Mouse (Mus musculus) heart, adult 9 months (tissue): ENCODE measurements around the gene Dcbld1.
"Not testable (repeated sequence)": the region's sequence is repeated elsewhere in the genome, so short reads cannot be mapped to it uniquely, and the experiment has no call there.

Source experiments
- DNase-seq, 2 experiments: peaks; one replicate each; pipeline ENCODE4 v3.0.0; 2022; ENCODE audit warnings: low spot score in 2 of 2

Dcbld1 gene

DNA sequence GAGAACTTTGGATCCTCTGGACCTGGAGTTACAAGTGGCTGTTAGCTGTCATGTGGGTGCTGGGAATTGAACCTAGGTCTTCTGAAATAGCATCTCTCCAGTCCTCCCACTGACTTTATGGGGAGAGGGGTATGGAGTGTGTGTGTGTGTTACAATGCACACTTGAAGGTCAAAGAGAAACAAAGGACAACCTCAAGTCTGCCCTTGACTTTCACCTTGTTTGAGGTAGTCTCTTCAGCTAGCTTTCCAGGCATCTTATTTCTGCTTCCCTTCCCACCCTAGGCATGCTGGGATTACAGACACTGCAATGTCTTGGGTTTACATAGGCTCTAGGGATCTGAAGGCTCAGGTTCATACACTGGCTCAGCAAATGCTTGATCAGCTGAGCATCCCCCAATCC is 68.9 kb downstream of the Dcbld1 start:
- no peak for DNase-seq

DNA sequence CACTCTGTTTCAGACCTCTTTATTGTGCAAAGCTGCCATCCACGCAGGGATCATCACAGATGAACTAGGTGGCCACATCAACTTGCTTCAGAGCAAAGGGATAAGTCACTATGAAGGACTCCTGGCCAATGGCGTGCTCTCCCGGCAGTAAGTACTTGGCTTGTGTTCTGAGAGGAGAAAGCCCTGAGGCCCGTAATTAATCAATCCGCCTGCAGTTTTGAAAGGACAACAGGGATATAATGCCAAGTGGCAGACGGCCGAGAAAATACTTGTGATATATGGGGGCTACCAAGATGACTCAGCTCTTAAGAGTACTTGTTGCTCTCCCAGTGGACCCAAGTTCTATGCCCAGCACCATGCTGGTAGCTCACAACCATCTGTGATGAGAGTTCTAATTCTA is 71.2 kb downstream of the Dcbld1 start:
- DNase-seq, result no peak

DNA sequence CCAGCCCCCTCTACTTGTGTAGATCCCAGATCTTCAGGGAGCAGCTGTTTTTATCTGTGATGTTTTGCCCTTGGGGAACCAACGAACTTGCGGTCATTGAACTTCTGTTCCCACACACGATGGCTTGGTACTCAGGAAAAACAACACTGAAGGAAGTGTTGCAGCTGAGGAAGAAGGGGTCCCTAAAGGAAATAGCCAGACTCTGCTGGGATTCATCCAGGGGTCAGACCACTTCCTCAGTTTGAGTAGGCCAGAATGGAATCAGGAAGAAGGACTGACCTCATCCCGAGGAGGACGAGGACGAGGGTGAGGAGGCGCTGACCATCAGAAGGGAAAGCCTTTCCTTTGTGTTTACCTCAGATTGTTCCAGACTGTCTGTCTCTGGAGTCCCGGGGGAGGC is 75.8 kb downstream of the Dcbld1 start:
- DNase-seq, result peak; percentile 80 to 93

DNA sequence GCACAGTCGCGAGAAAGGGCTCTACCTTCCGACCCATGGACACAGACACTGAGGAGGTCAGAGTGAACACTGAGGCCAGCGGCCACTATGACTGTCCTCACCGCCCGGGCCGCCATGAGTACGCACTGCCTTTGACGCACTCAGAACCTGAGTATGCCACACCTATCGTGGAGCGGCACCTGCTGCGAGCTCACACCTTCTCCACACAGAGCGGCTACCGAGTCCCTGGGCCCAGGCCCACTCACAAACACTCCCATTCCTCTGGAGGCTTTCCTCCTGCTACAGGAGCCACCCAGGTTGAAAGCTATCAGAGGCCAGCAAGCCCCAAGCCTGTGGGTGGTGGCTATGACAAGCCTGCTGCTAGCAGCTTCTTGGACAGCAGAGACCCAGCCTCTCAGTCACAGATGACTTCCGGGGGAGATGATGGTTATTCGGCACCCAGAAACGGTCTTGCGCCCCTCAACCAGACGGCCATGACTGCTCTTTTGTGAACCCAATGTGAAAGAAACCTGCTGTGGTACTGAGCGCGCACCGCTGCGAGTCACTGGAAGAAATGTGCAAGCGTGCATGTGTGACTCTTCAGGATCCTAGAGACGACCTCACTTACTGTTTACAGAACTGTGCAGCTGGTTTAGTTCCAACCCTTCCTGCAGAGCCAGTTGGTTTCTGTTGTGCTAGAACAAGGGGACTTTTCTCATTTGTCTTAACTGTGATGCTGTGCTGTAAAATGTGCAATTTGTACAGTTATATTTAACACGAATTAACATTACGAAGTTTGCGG is 86.3 kb downstream of the Dcbld1 start:
- no peak for DNase-seq

DNA sequence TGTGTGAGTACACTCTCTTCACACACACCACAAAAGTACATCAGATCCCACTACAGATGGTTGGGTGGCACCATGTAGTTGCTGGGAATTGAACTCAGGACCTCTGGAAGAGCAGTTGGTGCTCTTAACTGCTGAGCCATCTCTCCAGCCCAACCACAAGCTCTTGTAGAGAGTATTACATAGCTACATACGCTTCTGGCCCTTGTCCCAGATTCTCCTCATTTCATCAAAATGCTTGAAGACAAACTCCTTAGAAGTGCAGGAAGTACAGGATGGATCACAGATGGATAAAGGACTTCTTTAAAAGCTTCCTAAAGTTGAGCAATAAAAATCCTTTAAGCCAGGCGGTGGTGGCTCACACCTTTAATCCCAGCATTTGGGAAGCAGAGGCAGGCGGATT is 88.5 kb downstream of the Dcbld1 start:
- DNase-seq, result no peak

DNA sequence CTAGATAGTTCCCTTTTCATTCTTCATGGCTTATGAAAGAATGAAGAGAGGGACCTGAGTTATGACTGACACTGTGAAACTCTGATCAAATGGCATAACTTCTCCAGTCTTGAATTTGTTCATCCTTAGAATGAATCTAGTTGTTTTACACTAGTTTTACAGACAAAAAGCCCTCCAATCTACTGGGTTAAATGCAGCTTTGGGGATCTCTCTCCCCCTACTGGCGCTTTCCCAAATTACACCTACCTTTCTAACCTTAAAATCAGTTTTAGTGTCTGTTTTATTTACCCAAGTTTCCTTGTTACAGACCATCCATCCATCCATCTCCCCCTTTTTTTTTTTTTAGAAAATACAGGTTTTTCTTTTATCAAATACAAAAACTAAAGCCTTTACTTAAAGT is 97.6 kb downstream of the Dcbld1 start:
- DNase-seq, result peak; percentile 15 to 35

DNA sequence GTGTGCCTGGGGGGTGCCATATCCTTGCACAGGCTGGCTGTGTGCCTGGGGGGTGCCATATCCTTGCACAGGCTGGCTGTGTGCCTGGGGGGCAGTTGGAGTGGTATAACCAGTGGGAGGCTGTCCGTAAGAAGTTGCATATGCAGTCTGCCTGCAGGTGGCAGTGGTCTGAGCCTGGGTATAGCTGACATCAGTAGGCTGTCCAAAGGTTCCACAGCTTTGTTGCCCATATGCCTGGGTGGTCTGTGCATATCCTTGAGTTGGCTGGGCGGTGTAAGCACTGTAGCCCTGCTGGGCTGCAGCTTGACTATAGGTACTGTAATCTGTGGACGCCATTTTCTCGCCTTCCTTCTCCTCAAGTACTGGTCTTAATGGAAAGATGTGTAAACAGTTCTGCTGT is 109.9 kb downstream of the Dcbld1 start:
- DNase-seq, result not testable (repeated sequence)

DNA sequence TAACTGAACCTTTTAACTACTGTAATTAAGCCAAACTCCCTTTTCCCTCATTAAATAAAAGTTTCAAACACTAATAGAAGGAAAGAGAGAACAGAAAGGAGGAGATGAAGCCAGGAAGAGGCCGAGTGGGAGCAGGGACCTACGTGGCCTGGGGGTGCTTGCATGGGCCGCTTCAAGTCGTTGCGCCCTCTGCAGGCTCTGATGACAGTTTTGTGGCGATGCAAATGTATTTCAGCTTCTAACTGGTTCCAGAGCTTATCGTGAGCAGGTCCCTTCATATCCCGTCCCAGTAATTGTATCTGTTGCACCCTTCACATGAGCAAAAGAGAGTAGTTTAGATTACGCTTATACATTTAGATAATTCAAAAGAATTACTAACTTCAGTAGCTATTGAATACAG is 119.8 kb downstream of the Dcbld1 start:
- no peak for DNase-seq

DNA sequence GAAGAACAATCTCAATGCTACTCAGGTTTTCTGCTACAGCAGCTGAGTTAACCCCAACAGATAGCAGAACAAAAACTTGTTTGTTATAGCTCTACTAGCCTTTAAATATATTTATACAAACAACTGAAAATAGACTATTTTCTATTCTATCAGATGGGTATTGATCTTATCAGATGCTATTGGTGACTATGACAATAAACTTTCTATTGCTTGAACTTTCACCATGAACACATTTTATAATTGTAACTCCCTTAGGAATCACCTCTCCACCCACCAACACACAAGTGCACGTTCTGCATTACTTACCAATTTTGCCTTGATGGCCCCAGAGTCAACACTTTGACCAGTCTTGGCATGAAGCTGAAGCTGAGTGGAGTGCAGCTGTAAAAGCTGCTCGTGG is 125.0 kb downstream of the Dcbld1 start, which contains the start of gene Gm26741:
Gene Gm26741, plus strand, starts transcription at position 301 of the 400 bp plus-strand sequence.
- no peak for DNase-seq

DNA sequence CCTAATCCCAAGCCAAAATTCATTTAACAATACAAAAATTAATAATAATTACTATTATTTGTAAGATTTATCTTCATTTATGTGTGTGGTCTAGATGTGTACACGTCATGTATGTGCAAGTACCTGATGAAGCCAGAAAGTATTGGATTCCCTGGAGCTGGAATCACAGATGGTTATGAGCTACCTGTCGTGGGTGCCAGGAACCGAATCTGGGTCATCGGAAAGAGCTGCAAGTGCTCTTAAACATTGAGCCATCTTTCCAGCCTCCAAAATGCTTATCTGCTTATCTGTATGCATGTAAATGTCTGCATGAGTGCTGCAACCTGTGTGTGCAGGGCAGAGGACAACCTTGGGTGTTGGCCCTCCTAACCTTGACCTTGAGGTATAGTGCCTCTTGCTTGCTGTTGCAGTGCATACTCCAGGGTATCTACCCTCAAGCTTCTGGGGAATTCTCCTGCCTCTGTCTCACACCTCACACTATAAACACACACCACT is 126.9 kb downstream of the Dcbld1 start:
- DNase-seq, result no peak

DNA sequence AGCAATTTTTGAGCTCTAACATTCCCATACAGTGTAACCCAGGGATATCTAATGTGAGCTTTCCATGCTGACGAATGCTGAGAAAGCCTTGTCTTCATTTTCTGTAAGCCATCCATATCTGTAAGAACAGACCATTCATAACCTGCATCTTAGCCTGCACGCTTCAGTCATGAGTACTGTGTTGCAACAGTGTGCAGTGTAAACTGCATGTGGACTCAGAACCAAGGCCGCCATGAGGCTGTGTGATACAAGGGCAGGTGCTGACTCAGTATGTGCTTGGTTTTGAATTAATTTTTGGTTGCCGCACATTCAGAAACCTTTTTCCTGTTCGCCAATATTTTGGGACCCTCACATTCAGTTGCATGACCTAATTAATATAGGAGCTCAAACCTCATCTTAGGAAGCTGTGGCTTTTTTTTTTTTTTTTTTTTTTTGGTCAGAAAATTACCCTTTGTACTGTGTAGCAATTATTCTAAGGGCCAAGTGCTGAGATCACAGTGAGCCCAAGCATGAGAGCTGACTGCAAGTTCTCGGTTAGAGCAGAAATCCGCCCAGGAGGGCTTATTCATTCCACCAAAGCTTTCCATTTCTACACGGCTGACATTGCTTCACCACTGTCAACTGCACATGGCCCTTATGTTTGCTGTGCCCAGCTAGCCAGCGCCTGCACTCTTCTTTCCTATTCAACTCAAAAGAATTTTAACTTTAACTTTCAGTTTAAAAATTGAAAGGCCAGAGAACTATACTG is 127.6 kb downstream of the Dcbld1 start:
- DNase-seq, result no peak

DNA sequence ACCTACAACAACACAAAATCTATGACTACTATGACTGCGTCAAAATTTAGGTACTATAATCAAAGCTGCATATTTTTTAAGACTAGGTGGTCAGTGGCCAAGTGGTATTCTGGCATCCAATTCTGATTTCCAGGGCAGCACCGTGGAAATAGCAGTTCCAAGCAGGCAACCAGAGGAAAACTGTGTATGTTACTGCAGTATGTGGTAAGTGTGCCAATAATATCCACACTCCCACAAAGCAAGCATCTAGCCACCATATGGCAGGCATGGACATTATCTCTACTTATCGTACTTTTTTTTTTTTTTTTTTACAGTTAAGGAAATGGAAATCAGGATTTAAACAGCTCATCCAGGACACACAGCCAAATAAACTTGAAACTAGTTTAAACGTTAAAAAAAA is 135.0 kb downstream of the Dcbld1 start:
- no peak for DNase-seq
